Mouse (Mus musculus) G1E (cell line): Measurements from ENCODE around the gene Cenpu. TPM values are rescaled to one million over a fixed set of nuclear protein-coding genes. Genes with fewer than 3 reads are reported as not detected.

Experiments used
- ATAC-seq: 2 replicates; pipeline ENCODE4 v1.8.0; 2016; ENCODE audit warnings: mild to moderate bottlenecking; ENCODE audit not compliant: insufficient number of reproducible peaks, poor library complexity, low FRiP score, severe bottlenecking; ENCODE audit errors: extremely low read depth
- DNase-seq: peaks from one replicate; pipeline ENCODE4 v3.0.0; 2012; ENCODE audit warnings: low spot score
- H3K27me3 ChIP-seq: 2 replicates; pipeline ENCODE4 v1.6.1; 2012; ENCODE audit warnings: mild to moderate bottlenecking, low read length, inconsistent platforms; ENCODE audit not compliant: insufficient read depth
- H3K36me3 ChIP-seq: replicated peaks from 2 replicates; pipeline ENCODE3; 2012; ENCODE audit warnings: mild to moderate bottlenecking, inconsistent platforms
- H3K4me1 ChIP-seq: 2 replicates; pipeline ENCODE4 v1.6.1; 2012; ENCODE audit warnings: low read depth, low read length, inconsistent platforms, mixed read lengths; ENCODE audit not compliant: insufficient read depth
- H3K4me3 ChIP-seq: 2 replicates; pipeline ENCODE4 v1.5.1; 2012; ENCODE audit warnings: low read depth, mild to moderate bottlenecking, inconsistent platforms, low read length, moderate library complexity, mixed read lengths
- H3K9me3 ChIP-seq: replicated peaks from 2 replicates; pipeline ENCODE4 v1.6.1; 2012; ENCODE audit warnings: inconsistent platforms
- CTCF ChIP-seq: IDR thresholded peaks from 2 replicates; pipeline ENCODE4 v1.5.1; 2012; ENCODE audit warnings: low read depth, low read length, inconsistent platforms, mixed read lengths
- GATA1 ChIP-seq: IDR thresholded peaks from 2 replicates; pipeline ENCODE4 v1.6.1; 2012; ENCODE audit warnings: borderline replicate concordance, low read length, inconsistent platforms, mixed read lengths
- GATA2 ChIP-seq: IDR thresholded peaks from 2 replicates; pipeline ENCODE4 v1.6.1; 2012; ENCODE audit warnings: low read depth, low read length, inconsistent platforms, borderline replicate concordance
- POLR2AphosphoS5 ChIP-seq: IDR thresholded peaks from 2 replicates; pipeline ENCODE4 v1.6.1; 2012; ENCODE audit warnings: low read depth, low read length, inconsistent platforms; ENCODE audit not compliant: insufficient replicate concordance
- TAL1 ChIP-seq: conservative IDR thresholded peaks from 2 replicates; pipeline ENCODE4 v1.6.1; 2012; ENCODE audit warnings: low read depth, low read length, inconsistent platforms, mixed read lengths
- polyA plus RNA-seq: library from polyadenylated mRNA; stranded (reverse); fragments of >175 nt; gene quantifications from 2 replicates; pipeline ENCODE4 v1.2.3, GENCODE M21; 2012
- total RNA-seq, 2 experiments: library from RNA; stranded (forward) in 1 of 2; stranded (reverse) in 1 of 2; fragments of 200-1000 nt in 1 of 2; fragments of >200 nt in 1 of 2; fragmentation: Nextera tagmentation in 1 of 2; gene quantifications; 2 replicates each; pipeline ENCODE4 v1.2.3; 2014 to 2017

The Cenpu gene
- total and polyA plus RNA-seq, 3 experiments, result 16.4 to 94.1 (median 73.6) TPM

GRCm38 (mm10) chr8:46509474-46509873 is 42.4 kb upstream of the Cenpu start:
- H3K36me3 ChIP-seq, result peaks cover 96% of the 10 kb centered on the region
- no peaks in the 10 kb centered on the region for H3K9me3 ChIP-seq
- DNase-seq (no peak), ATAC-seq (no peak)
- no peak overlapping the region for H3K4me3 ChIP-seq
- TF ChIP-seq CTCF, result no peak
- no peak for TF ChIP-seq TAL1
- no peak for TF ChIP-seq GATA1
- no peak for TF ChIP-seq GATA2
- TF ChIP-seq POLR2AphosphoS5, result no peak
- H3K27me3 ChIP-seq, result no peaks in the 10 kb centered on the region
- H3K4me1 ChIP-seq, result peaks cover 3% of the 10 kb centered on the region; the same call in 1 of the 2 replicates

DNA sequence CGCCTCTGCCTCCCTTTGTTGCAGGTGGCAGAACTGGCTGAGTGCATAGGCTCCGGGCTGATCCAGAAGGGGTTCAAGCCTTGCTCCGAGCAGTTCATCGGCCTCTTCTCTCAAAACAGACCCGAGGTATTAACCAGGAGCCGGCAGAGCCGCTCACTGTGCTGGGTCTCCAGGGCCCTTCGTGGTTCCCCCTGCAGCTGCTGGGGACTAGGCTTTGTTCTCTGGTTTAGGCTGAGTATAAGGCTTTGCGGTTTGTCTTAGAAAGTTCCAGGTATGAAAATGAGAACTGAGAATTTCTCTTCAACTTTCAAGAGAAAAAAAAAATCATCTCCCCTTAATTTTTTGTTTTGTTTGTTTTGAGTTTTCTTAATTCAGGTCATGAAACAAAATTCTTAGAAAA is 40.5 kb upstream of the Cenpu start:
- H3K36me3 ChIP-seq, result peaks cover 94% of the 10 kb centered on the region
- H3K4me1 ChIP-seq, result peaks cover 3% of the 10 kb centered on the region; the same call in 1 of the 2 replicates
- no peaks in the 10 kb centered on the region for H3K27me3 ChIP-seq
- no peak for DNase-seq
- no peaks in the 10 kb centered on the region for H3K9me3 ChIP-seq
- no peak for ATAC-seq
- no peak overlapping the region for H3K4me3 ChIP-seq
- TF ChIP-seq POLR2AphosphoS5 (no peak), TAL1 (no peak), GATA1 (no peak), GATA2 (no peak), CTCF (no peak)

- DNase-seq (no peak), ATAC-seq (no peak)
- Histone ChIP-seq H3K9me3 (no peaks in the 10 kb centered on the region), H3K4me1 (peaks cover 3% of the 10 kb centered on the region; the same call in 1 of the 2 replicates), H3K4me3 (no peak overlapping the region), H3K27me3 (no peaks in the 10 kb centered on the region), H3K36me3 (peaks cover 94% of the 10 kb centered on the region)
- TF ChIP-seq GATA2, result no peak
- no peak for TF ChIP-seq POLR2AphosphoS5
- no peak for TF ChIP-seq TAL1
- no peak for TF ChIP-seq CTCF
- TF ChIP-seq GATA1, result no peak
Measured at GRCm38 (mm10) chr8:46512538-46512937, 39.3 kb upstream of the Cenpu start.

GRCm38 (mm10) chr8:46514027-46514426 is 37.8 kb upstream of the Cenpu start:
- no peaks in the 10 kb centered on the region for H3K27me3 ChIP-seq
- no peak for DNase-seq
- peaks cover 92% of the 10 kb centered on the region for H3K36me3 ChIP-seq
- TF ChIP-seq GATA1 (no peak), CTCF (no peak), GATA2 (no peak), TAL1 (no peak), POLR2AphosphoS5 (no peak)
- ATAC-seq, result no peak
- H3K4me3 ChIP-seq, result no peak overlapping the region
- no peaks in the 10 kb centered on the region for H3K9me3 ChIP-seq
- H3K4me1 ChIP-seq, result peaks cover 3% of the 10 kb centered on the region; the same call in 1 of the 2 replicates

GRCm38 (mm10) chr8:46520667-46521066 is 31.2 kb upstream of the Cenpu start:
- H3K4me1 ChIP-seq, result peaks cover 3% of the 10 kb centered on the region; the same call in 1 of the 2 replicates

DNA sequence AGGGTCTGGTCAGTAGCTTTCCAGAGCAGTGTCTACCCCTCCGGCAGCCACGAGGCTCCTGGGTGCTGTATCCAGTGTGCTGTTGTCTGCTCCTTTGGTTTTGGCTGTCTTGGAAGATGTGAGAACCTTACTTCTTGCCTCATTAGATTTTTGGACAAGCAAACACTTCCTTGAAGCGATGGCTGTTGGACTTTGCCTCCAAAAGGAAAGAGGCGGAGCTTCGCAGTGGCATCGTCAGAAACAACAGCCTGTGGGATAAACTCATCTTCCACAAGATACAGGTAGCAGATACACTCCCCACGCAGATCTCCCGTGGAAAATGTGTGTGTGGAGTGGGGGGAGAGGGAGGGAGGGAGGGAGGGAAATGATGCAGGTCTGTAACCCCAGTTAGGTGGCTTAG is 25.7 kb upstream of the Cenpu start:
- DNase-seq (no peak), ATAC-seq (no peak)
- no peaks in the 10 kb centered on the region for H3K27me3 ChIP-seq
- H3K4me1 ChIP-seq, result peaks cover 18% of the 10 kb centered on the region
- no peak overlapping the region for H3K4me3 ChIP-seq
- TF ChIP-seq GATA2 (no peak), TAL1 (no peak), CTCF (no peak)
- H3K9me3 ChIP-seq, result no peaks in the 10 kb centered on the region
- peaks cover 99% of the 10 kb centered on the region for H3K36me3 ChIP-seq

More at GRCm38 (mm10) chr8:46520667-46521066, 31.2 kb upstream of the Cenpu start:
- ATAC-seq (no peak), DNase-seq (no peak)
- Histone ChIP-seq H3K9me3 (no peaks in the 10 kb centered on the region), H3K36me3 (peaks cover 96% of the 10 kb centered on the region), H3K27me3 (no peaks in the 10 kb centered on the region), H3K4me3 (no peak overlapping the region)
- no peak for TF ChIP-seq POLR2AphosphoS5
- no peak for TF ChIP-seq TAL1
- no peak for TF ChIP-seq GATA1
- no peak for TF ChIP-seq CTCF
- TF ChIP-seq GATA2, result no peak

DNA sequence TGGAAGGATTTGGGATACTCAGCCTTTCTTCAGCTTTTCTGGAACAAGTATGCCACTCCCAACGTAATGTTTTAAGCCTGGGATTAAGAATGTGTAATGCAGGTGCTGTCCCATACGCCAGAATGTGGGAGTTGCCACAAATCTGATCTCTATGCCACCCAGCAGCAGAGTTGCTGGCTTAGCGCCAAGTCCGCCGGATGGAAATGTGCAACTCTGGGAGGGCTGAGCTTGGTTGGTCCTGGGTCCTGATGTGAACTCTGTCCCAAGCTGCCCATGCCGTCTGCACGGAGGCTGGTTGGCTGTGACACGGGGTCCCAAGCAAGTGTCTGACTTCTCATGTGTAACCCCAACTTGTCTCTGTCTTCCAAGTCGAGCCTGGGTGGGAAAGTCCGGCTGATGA is 25.0 kb upstream of the Cenpu start:
- no peaks in the 10 kb centered on the region for H3K9me3 ChIP-seq
- H3K4me1 ChIP-seq, result peaks cover 18% of the 10 kb centered on the region
- no peak overlapping the region for H3K4me3 ChIP-seq
- TF ChIP-seq GATA1 (no peak), GATA2 (no peak), TAL1 (no peak), CTCF (no peak), POLR2AphosphoS5 (no peak)
- ATAC-seq, result no peak
- DNase-seq, result no peak
- H3K27me3 ChIP-seq, result no peaks in the 10 kb centered on the region
- peaks cover 99% of the 10 kb centered on the region for H3K36me3 ChIP-seq
